Mouse (Mus musculus): ENCODE results near the gene Limch1. TPM values are rescaled to one million over a fixed set of nuclear protein-coding genes. Genes with fewer than 3 reads are reported as not detected.

The Limch1 gene
- total RNA-seq (2018; cell fraction: chromatin; rRNA removed) = 1 to 10 TPM in 1 of 26 experiments, not detected in 25; 3.1 TPM
- total RNA-seq (2018; cell fraction: cytosol; rRNA removed) = not detected
- under 1 TPM in 1 of 26 experiments, not detected in 25; 0.24 TPM for total RNA-seq (2018; cell fraction: nucleus; rRNA removed)
- polyA plus RNA-seq (2018) = not detected in 3 replicates

DNA sequence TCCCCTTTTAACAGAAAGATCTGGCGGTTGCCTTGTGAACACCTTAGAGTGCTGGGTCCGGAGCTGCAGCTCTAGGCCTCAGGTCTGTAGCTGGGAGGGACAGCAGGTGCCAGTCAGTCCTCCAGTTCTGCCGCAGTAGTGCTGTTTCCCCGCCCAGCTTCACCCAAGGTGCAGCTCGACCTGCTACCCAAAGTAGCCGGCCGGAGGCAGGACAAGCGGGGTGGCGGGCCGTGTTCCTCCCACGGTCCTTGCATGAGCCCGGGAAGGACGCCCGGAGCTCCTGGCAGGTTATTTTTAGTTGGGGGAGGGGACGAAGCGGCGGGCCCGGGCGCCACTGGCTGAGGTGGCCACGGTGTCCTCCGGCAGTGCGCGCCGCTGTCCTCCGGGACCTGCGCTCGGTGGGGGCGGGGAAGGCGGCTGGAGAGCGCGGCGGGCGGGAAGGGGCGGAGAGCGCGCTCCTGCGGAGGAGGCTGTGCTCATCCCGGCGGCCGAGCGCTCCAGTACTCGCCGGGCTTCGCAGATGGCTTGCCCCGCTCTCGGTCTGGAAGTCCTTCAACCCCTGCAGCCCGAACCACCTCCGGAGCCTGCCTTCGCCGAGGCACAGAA, at the start of gene Limch1:
Gene Limch1, plus strand, starts transcription at position 438 of the 606 bp plus-strand sequence.
- 11% methylated on average over 31 of the region's 50 CpGs for WGBS (ENCODE audit: missing documents)
- Histone ChIP-seq H3K4me3 (ENCODE audit: inconsistent target) (no peak within 1 kb of the TSS), H3K36me3 (ENCODE audit: inconsistent target) (no peaks in the 10 kb centered on the region), H3K79me2 (ENCODE audit: inconsistent target) (no peaks in the 10 kb centered on the region), H3K27ac (no peak within 1 kb of the TSS)

DNA sequence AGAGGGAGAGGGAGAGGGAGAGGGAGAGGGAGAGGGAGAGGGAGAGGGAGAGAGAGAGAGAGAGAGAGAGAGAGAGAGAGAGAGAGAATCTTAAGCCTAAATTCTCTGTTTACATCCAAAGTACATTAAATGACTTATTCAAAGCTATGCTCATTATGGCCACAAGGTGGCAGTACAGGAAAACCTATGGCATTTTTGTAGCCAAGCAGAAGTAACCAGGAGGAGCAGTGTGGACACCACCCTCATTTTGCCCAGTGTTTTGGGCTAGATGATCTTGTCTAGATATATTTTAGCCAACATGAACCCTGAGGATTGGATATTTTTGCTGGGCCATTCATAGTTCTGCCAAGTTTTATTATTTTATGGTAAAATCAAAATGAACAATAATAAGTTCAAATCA, 48.5 kb upstream of the Limch1 start:
- no peaks in the 10 kb centered on the region for H3K36me3 ChIP-seq (ENCODE audit: inconsistent target)
- H3K4me3 ChIP-seq (ENCODE audit: inconsistent target) = no peak overlapping the region
- no peaks in the 10 kb centered on the region for H3K79me2 ChIP-seq (ENCODE audit: inconsistent target)
- no peak overlapping the region for H3K27ac ChIP-seq

DNA sequence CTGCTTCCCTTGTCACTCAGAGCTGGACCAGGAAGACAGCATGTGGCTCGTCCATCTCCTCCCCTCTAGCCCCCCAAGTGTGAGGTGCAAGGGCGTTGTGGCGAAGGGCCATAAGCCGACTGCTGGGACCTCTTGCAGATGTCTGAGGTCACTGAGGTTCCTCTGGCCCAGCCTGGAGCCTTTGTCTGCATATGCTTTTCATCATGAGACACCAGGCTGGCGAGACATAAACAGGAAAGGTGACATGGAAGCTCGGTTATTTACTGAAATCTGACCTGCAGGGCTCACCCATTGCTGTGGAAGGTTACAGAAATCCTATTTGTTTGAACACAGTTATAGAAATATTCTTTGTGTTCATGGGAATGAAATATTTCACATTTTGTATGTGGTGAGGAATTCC, 45.7 kb upstream of the Limch1 start:
- 77% methylated on average over 6 of the region's 6 CpGs for WGBS (ENCODE audit: missing documents)
- H3K4me3 ChIP-seq (ENCODE audit: inconsistent target) = no peak overlapping the region
- no peaks in the 10 kb centered on the region for H3K36me3 ChIP-seq (ENCODE audit: inconsistent target)
- no peaks in the 10 kb centered on the region for H3K79me2 ChIP-seq (ENCODE audit: inconsistent target)
- no peak overlapping the region for H3K27ac ChIP-seq

DNA sequence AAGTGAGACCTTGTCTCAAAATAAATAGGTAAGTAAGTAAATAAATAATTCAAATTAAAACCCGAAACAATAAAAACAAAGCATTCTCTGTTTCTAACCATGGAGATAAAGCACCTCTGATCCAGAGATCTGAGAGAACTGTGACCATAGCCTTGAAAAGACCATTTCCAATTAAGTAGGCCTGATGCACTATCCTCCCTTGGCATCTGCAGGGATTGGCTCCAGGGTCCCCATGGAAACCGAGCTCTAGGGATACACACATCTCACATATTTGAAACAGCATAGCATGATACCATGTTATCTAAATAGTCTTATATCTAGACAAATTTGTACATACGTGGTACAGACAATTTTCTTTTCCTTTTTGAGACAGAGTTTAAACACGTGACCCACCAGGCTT, 43.7 kb upstream of the Limch1 start:
- 96% methylated on average over 4 of the region's 4 CpGs for WGBS (ENCODE audit: missing documents)
- H3K27ac ChIP-seq = no peak overlapping the region
- no peaks in the 10 kb centered on the region for H3K79me2 ChIP-seq (ENCODE audit: inconsistent target)
- no peaks in the 10 kb centered on the region for H3K36me3 ChIP-seq (ENCODE audit: inconsistent target)
- no peak overlapping the region for H3K4me3 ChIP-seq (ENCODE audit: inconsistent target)

DNA sequence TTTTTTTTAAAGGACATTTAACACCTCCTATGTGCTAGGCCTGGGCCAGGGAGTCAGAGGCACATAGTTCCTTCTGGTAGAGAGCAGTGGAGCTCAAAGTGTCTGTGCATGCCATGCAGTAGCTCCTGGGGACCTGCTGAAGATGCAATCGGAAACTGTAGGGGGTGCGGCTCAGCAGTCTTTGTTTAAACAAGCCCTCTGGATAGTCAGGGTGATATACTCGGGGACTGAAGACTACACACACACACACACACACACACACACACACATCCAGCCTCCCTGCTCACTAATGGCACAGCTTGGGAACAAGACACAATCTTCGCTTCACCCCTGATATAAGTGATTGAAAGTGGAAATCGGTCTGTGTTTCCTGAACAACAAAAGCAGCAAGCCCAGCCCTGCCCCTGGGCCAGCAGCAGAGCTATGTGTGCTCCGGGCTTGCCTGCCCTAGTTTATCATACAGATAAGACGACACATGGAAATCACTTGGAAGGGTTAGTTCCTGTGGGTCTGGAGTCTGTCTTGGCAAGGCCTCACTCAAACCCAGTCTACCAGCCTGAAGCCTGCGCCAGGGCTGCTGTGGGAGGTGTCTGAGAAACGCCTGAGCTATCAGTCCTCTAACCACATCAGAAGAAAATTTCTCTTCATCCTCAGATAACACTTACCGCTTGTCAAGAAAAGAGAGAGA, 42.2 kb upstream of the Limch1 start:
- no peaks in the 10 kb centered on the region for H3K36me3 ChIP-seq (ENCODE audit: inconsistent target)
- 80% methylated on average over 9 of the region's 10 CpGs for WGBS (ENCODE audit: missing documents)

DNA sequence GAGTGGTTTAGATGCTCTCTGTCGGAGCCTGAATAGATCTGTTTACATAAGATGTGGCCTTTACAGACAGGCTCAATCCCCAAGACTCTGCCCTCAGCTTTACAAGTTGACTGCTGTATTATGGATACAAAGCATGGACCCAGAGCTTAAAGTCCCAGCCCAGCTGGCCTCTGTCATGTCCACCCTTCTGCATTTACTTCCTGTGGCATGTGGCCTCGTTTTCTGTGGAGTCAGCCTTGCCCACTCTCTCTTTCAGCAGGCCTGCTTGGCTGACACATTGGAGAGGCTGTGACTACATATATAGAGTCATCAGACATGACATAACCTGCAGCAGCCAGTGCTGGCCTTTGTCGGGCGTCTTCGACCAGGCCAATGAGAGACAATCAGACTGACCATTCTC, 37.8 kb upstream of the Limch1 start:
- H3K79me2 ChIP-seq (ENCODE audit: inconsistent target) = no peaks in the 10 kb centered on the region
- WGBS (ENCODE audit: missing documents) = 79% methylated on average over 5 of the region's 5 CpGs
- no peak overlapping the region for H3K27ac ChIP-seq
- no peaks in the 10 kb centered on the region for H3K36me3 ChIP-seq (ENCODE audit: inconsistent target)
- H3K4me3 ChIP-seq (ENCODE audit: inconsistent target) = no peak overlapping the region

More for the DNA sequence above, 42.2 kb upstream of the Limch1 start:
- H3K79me2 ChIP-seq (ENCODE audit: inconsistent target) = no peaks in the 10 kb centered on the region
- no peak overlapping the region for H3K27ac ChIP-seq
- no peak overlapping the region for H3K4me3 ChIP-seq (ENCODE audit: inconsistent target)

DNA sequence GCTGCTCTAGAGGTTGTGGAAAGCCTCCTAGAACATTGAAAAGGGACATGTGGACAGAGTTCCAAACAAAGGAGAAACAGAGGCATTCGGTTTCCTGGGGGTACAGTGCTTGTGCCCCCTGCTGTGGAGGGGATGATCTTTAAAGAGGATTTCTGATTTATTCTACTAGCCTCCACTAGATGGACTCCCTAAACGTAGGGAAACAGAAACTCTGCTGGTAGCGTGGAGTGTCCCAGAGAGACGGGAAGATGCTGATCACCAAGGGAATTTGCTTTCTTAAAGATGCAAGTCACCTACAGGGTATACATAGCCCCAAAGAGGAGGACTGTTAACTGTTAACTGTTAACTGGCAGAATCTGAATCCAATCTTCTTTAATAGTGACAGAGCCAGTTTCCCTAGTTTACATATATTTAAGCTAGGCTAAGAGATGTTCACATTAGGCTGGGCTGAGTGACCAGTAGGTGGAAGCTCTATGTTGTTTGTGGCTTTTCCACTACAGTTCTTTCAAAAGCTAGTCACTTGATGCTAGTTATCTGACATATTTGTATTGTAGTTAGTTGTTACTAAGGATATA, 35.1 kb upstream of the Limch1 start:
- H3K36me3 ChIP-seq (ENCODE audit: inconsistent target) = no peaks in the 10 kb centered on the region
- no peaks in the 10 kb centered on the region for H3K79me2 ChIP-seq (ENCODE audit: inconsistent target)
- no peak overlapping the region for H3K4me3 ChIP-seq (ENCODE audit: inconsistent target)
- WGBS (ENCODE audit: missing documents) = 18% methylated on average over 4 of the region's 4 CpGs
- no peak overlapping the region for H3K27ac ChIP-seq

DNA sequence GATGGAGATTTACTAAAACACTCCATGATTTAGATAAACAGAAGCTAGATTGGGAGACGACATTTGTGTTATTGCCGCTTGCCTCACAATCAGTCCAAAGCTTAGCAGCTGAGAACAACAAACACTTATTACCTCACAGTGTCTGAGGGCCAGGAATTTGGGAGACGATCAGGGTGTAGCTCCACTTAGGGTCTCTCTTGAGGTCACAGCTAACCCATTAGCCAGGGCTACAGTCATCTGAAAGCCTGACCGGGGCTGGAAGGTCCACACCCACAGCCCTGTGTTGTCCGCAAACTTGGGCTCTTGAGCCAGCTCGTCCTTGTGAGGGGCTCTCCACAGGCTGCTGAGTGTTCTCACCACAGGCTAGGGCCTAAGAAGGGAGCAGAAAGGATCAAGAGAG, 32.8 kb upstream of the Limch1 start:
- Histone ChIP-seq H3K4me3 (ENCODE audit: inconsistent target) (no peak overlapping the region), H3K79me2 (ENCODE audit: inconsistent target) (no peaks in the 10 kb centered on the region), H3K36me3 (ENCODE audit: inconsistent target) (no peaks in the 10 kb centered on the region), H3K27ac (no peak overlapping the region)
- WGBS (ENCODE audit: missing documents) = 93% methylated on average over 6 of the region's 6 CpGs

DNA sequence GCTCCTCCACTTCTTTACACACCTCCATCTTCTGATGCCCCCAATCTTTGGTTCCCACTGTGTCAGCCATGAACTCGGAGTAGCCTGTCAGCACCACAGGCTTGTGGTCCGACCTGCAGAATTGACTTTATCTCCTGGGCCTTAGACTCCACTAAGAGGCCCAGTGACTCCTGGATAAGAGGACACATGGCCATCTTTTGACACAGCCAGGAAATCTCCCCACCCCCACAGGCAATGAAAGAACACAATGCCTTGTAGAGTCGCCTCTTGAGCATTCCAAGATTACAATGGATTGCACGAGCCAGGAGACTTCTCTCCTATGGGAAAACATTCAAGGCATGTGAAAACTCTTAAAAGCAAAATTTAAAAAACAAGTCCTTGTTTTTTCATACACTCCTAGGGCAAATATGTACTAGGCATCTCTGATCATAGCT, 30.1 kb upstream of the Limch1 start:
- Histone ChIP-seq H3K79me2 (ENCODE audit: inconsistent target) (no peaks in the 10 kb centered on the region), H3K4me3 (ENCODE audit: inconsistent target) (no peak overlapping the region), H3K27ac (no peak overlapping the region), H3K36me3 (ENCODE audit: inconsistent target) (no peaks in the 10 kb centered on the region)
- WGBS (ENCODE audit: missing documents) = 80% methylated on average over 4 of the region's 4 CpGs

DNA sequence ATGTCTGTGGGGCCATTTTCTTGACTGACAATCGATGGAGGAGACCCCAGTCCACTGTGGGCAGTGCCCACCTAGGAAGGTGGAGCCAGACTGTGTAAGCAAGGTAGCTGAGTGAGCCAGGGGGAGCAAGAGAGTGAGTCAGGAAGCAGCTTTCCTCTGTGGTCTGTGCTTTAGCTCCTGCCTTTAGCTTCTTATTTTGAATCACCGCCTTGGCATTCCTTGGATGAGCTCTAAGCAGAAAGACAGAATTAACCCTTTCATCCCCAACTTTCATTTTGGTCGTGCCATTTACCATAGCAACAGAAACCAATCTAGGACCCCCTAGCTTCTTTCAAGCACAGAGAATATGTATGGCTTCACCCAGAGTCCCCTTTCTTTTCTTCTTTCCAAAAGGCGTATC, 27.7 kb upstream of the Limch1 start:
- Histone ChIP-seq H3K27ac (no peak overlapping the region), H3K36me3 (ENCODE audit: inconsistent target) (no peaks in the 10 kb centered on the region), H3K4me3 (ENCODE audit: inconsistent target) (no peak overlapping the region), H3K79me2 (ENCODE audit: inconsistent target) (no peaks in the 10 kb centered on the region)
- WGBS (ENCODE audit: missing documents) = 52% methylated on average over 4 of the region's 4 CpGs

DNA sequence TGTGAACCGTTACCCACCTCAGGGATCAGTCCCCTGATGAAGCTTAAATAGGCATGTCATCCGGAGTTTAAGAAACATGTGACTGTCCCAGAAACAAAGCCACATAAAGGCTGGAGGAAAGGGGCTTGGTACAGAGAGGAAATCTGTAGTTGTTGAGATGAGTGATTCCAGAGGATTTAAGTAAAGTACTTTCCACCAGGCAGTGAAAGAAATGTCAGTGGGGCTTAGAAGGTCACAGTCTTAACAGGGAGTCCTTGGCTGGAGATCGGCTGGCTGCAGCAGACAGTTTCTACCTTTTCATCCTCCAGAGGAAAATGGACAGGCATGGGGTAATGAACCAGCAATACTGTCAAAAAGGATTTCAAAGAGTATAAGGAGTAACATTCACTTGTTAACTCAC, 27.2 kb upstream of the Limch1 start:
- no peaks in the 10 kb centered on the region for H3K36me3 ChIP-seq (ENCODE audit: inconsistent target)
- WGBS (ENCODE audit: missing documents) = 67% methylated on average over 3 of the region's 3 CpGs
- H3K27ac ChIP-seq = no peak overlapping the region
- no peaks in the 10 kb centered on the region for H3K79me2 ChIP-seq (ENCODE audit: inconsistent target)
- H3K4me3 ChIP-seq (ENCODE audit: inconsistent target) = no peak overlapping the region

DNA sequence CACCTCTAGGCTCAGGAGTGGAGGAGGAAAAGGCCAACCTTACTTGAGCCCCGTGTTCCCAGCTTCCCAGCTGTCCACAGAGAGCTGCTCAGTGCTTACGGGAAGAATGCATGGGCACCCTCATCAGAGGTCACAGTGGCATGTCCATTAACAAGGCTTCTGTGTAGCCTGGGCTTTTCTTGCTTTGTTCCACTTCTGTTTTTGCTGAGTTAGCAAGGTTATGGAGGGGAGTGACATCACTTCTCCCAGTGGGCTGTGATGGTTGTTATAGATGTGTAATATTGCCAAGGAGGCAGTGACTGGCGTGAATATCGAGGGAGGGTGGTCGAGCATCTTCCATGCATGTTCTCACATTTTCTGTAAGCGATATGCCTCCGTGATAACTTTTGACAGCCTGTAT, 26.7 kb upstream of the Limch1 start:
- WGBS (ENCODE audit: missing documents) = 73% methylated on average over 7 of the region's 7 CpGs
- Histone ChIP-seq H3K27ac (no peak overlapping the region), H3K4me3 (ENCODE audit: inconsistent target) (no peak overlapping the region), H3K79me2 (ENCODE audit: inconsistent target) (no peaks in the 10 kb centered on the region), H3K36me3 (ENCODE audit: inconsistent target) (no peaks in the 10 kb centered on the region)

DNA sequence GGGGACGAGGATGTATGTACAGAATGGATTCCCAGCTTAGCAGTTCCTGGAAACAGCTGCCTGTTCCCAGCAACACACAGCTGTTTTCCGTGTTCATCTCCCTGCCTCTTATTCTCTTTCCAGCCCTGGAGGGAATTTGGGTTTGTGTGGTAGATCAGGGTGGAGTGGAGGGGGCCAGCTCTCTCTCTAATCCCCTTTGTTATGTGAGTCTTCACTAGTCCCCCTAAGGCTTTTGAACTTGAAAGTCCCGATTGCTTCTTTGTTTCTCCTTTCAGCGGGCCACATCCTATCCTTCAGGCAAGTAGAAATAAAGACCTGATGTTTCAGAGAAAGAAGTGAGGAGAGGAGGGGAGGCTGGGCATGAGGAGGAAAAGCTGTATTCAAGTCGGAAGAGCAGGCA, 24.7 kb upstream of the Limch1 start:
- H3K79me2 ChIP-seq (ENCODE audit: inconsistent target) = no peaks in the 10 kb centered on the region
- H3K27ac ChIP-seq = no peak overlapping the region
- WGBS (ENCODE audit: missing documents) = 65% methylated on average over 5 of the region's 5 CpGs
- no peak overlapping the region for H3K4me3 ChIP-seq (ENCODE audit: inconsistent target)
- no peaks in the 10 kb centered on the region for H3K36me3 ChIP-seq (ENCODE audit: inconsistent target)

DNA sequence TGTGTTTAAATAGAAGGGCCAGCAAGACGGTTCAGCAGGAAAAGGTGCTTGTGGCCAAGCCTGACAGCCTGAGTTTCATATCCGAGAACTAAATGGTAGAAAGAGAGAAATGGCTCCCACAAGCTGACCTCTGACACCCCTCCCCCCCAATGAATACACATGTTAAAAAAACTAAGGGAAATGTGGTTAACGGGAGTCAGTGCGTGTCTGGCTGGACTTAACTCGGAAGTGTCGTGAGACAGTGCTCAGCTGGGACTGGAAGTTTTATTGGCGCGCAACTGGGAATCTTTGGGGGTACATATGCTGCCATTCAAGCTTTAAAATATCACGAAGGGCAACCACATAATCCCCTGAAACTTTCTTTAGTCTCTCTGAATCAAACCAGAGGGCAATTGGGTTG, 23.0 kb upstream of the Limch1 start:
- H3K79me2 ChIP-seq (ENCODE audit: inconsistent target) = no peaks in the 10 kb centered on the region
- no peaks in the 10 kb centered on the region for H3K36me3 ChIP-seq (ENCODE audit: inconsistent target)
- H3K4me3 ChIP-seq (ENCODE audit: inconsistent target) = no peak overlapping the region
- WGBS (ENCODE audit: missing documents) = 54% methylated on average over 9 of the region's 9 CpGs
- no peak overlapping the region for H3K27ac ChIP-seq

DNA sequence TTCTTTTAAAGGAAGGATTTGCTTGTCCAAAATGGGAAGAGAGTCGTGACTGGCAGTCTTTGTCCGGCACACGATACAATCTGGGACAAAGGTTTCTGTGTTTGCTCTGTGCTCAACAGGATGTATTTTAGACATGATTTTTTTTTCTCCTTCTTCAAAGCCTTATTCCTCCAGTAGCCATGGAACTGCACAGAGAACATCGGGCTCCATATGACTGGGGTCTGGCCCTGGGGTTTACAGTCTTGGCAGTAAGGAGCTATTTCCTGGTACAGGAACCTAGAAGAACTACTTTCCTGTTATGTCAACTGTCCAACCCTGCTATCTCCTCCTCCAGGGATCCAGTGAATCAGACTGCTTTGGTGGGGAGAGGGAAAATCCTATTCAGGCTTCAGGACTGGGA, 22.6 kb upstream of the Limch1 start:
- Histone ChIP-seq H3K4me3 (ENCODE audit: inconsistent target) (no peak overlapping the region), H3K79me2 (ENCODE audit: inconsistent target) (no peaks in the 10 kb centered on the region), H3K27ac (no peak overlapping the region), H3K36me3 (ENCODE audit: inconsistent target) (no peaks in the 10 kb centered on the region)
- 41% methylated on average over 4 of the region's 4 CpGs for whole genome bisulfite sequencing (ENCODE audit: missing documents)
